Mouse (Mus musculus) small intestine, adult 2 months (tissue): ENCODE measurements around the gene Nup50.

ENCODE experiments used
- CTCF ChIP-seq: fragments of 200-500 bp; IDR thresholded peaks from 2 replicates; pipeline ENCODE4 v1.5.1; 2012; ENCODE audit warnings: low read depth, mild to moderate bottlenecking, control low read depth, inconsistent platforms, low read length, moderate library complexity, mixed read lengths; ENCODE audit not compliant: insufficient replicate concordance, insufficient read length; ENCODE audit errors: extremely low read depth
- POLR2A ChIP-seq: fragments of 200-500 bp; IDR thresholded peaks from 2 replicates; pipeline ENCODE4 v1.6.1; 2012; ENCODE audit warnings: low read depth, mild to moderate bottlenecking, control low read depth, inconsistent platforms, low read length, moderate library complexity

DNA sequence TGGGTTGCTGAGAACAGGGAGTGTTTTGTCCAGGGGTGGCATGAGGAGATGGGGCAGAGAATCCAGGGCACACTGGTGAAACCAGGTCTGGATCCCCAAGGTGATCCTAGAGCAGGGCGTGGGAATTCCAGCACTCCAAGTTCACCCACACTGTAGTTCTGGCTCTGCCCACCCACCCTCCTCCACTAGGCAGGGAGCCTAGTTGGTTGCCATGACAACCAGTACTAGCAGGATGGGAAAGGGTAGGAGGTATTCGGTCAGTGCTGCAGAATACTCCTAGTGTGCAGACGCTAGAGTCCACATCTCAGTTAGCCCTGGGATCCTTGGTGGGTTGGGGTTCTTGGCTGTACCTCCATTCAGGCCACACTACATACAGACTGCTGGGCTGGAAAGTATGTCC is 34.6 kb downstream of the Nup50 start:
- no peak for TF ChIP-seq CTCF
- TF ChIP-seq POLR2A: no peak
